Mouse (Mus musculus) kidney, embryonic 16.5 days (tissue): ENCODE results near the gene Sirpa. TPM values are rescaled to one million over a fixed set of nuclear protein-coding genes. Genes with fewer than 3 reads are reported as not detected.

Experiments used
- ATAC-seq: fragments of 200-750 bp; cut with Nextera tagmentation; 2 replicates; pipeline ENCODE4 v1.8.0; 2017; ENCODE audit warnings: moderate TSS enrichment; ENCODE audit not compliant: low FRiP score, low TSS enrichment
- H3K27ac ChIP-seq: fragments of 300-500 bp; sonication (generic); 2 replicates; pipeline ENCODE4 v1.5.1; 2014; ENCODE audit warnings: low read length
- H3K27me3 ChIP-seq: fragments of 300-500 bp; sonication (generic); 2 replicates; pipeline ENCODE4 v1.6.1; 2014; ENCODE audit warnings: low read length, control low read depth, mixed read lengths; ENCODE audit not compliant: insufficient read depth
- H3K36me3 ChIP-seq: fragments of 300-500 bp; sonication (generic); 2 replicates; pipeline ENCODE4 v1.6.1; 2014; ENCODE audit warnings: low read length, control low read depth, mixed read lengths; ENCODE audit not compliant: insufficient read depth
- H3K4me1 ChIP-seq: fragments of 300-500 bp; sonication (generic); 2 replicates; pipeline ENCODE4 v1.6.1; 2014; ENCODE audit warnings: low read length, control low read depth, mixed read lengths; ENCODE audit not compliant: insufficient read depth
- H3K4me2 ChIP-seq: fragments of 300-500 bp; sonication (generic); replicated peaks from 2 replicates; pipeline ENCODE4 v1.6.1; 2014; ENCODE audit warnings: low read depth, low read length
- H3K4me3 ChIP-seq: fragments of 300-500 bp; sonication (generic); 2 replicates; pipeline ENCODE4 v1.5.1; 2014; ENCODE audit warnings: mild to moderate bottlenecking, low read length
- H3K9ac ChIP-seq: fragments of 300-500 bp; sonication (generic); replicated peaks from 2 replicates; pipeline ENCODE4 v1.6.1; 2014; ENCODE audit warnings: low read length
- H3K9me3 ChIP-seq: fragments of 300-500 bp; sonication (generic); 2 replicates; pipeline ENCODE4 v1.6.1; 2016; ENCODE audit warnings: low read length, control low read depth
- WGBS: fragments of 180-500 bp; shearing (Covaris S2); extraction: QIAGEN DNeasy Blood & Tissue Kit; methylation state at CpG from one replicate; pipeline ENCODE4 v1.1.7; 2014; 5-methylcytosine and 5-hydroxymethylcytosine counted together
- polyA plus RNA-seq: library from polyadenylated mRNA; unstranded; fragments of >200 nt; fragmentation: Nextera tagmentation; extraction: Ambion mirVana; gene quantifications from 2 replicates; pipeline ENCODE4 v1.2.1, GENCODE M21; 2015

The Sirpa gene
- polyA plus RNA-seq, 1 experiment from 2014 or later: 29.8 TPM

DNA sequence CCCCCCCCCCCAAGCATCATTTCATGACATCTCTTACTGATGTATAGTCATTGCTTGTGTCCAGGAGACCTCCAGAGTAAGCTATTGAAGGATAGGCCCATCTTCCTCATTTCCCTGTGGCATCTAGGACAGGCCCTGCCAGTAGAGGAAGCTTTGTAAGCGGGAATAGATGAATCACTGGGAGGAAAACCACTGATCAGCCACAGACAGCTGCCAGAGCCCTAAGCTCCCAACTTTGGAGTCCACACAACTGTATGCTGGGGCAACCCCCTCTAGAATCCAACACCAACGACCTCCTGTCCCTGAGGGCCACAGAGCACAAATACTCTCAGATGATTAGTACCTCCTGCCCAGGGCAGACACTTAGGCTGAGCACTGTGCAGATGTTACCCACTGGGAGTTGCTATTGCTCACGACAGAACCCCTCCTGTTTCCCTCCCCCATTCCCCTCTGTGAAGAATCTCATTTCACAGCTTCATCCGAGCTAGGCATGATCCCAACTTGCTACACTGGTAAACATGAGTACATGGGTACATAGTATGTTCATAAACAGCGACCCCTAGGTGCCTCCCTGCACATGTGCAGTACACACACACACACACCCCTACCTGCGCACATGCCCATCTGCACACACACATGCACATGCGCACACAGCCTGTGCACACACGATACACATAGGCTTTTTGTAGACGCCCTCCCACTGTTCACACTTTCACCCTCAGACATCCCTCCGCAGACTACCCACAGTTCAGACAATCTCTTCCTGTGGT is 9.4 kb downstream of the Sirpa start:
- no peak overlapping the region for H3K4me2 ChIP-seq
- H3K4me1 ChIP-seq: peaks cover 9% of the 10 kb centered on the region; the same call in 1 of the 2 replicates
- no peak overlapping the region for H3K27ac ChIP-seq
- H3K36me3 ChIP-seq: no peaks in the 10 kb centered on the region
- no peak overlapping the region for H3K4me3 ChIP-seq
- H3K9ac ChIP-seq: no peak overlapping the region
- no peaks in the 10 kb centered on the region for H3K9me3 ChIP-seq
- ATAC-seq: no peak
- H3K27me3 ChIP-seq: no peaks in the 10 kb centered on the region
- 78% methylated on average over 10 of the region's 10 CpGs for WGBS

- Histone ChIP-seq H3K27me3 (no peaks in the 10 kb centered on the region), H3K36me3 (no peaks in the 10 kb centered on the region), H3K9ac (no peak overlapping the region), H3K4me1 (peaks cover 9% of the 10 kb centered on the region; the same call in 1 of the 2 replicates), H3K27ac (no peak overlapping the region), H3K4me2 (no peak overlapping the region), H3K4me3 (no peak overlapping the region), H3K9me3 (no peaks in the 10 kb centered on the region)
- ATAC-seq: no peak
- 94% methylated on average over 7 of the region's 7 CpGs for WGBS
Measured at GRCm38 (mm10) chr2:129602856-129603255, 10.2 kb downstream of the Sirpa start.

- peak; percentile 90 for ATAC-seq
- Histone ChIP-seq H3K4me2 (no peak overlapping the region), H3K9me3 (no peaks in the 10 kb centered on the region), H3K36me3 (no peaks in the 10 kb centered on the region), H3K27me3 (no peaks in the 10 kb centered on the region), H3K4me1 (peaks cover 9% of the 10 kb centered on the region; the same call in 1 of the 2 replicates), H3K4me3 (no peak overlapping the region), H3K27ac (no peak overlapping the region), H3K9ac (no peak overlapping the region)
- 93% methylated on average over 1 of the region's 1 CpGs for WGBS
Measured at GRCm38 (mm10) chr2:129603536-129603935, 10.9 kb downstream of the Sirpa start.

GRCm38 (mm10) chr2:129604032-129604431 is 11.4 kb downstream of the Sirpa start:
- H3K4me3 ChIP-seq: no peak overlapping the region
- H3K36me3 ChIP-seq: no peaks in the 10 kb centered on the region
- H3K4me1 ChIP-seq: peaks cover 9% of the 10 kb centered on the region; the same call in 1 of the 2 replicates
- no peak overlapping the region for H3K9ac ChIP-seq
- no peak overlapping the region for H3K4me2 ChIP-seq
- 21% methylated on average over 6 of the region's 6 CpGs for WGBS
- no peak for ATAC-seq
- H3K27me3 ChIP-seq: no peaks in the 10 kb centered on the region
- no peak overlapping the region for H3K27ac ChIP-seq
- no peaks in the 10 kb centered on the region for H3K9me3 ChIP-seq

DNA sequence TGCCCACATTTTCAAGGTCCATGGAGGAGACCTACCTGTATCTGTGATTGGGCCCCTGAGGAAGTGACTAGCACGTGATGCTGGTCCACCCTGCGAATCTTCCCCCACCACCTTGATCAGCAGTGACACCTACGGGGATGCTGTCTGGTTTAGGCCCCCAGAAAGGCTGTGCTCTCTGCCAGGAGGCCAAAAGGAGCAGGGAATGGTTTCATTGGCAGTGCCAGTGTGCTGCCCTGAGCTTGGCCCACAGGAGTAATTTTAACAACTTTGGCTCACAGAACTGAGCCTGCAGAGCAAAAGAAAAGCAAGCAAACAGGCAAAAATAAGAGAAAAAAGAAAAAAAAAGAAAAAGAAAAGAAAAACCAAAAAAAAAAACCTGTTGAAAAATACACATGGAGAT is 13.2 kb downstream of the Sirpa start:
- H3K27ac ChIP-seq: no peak overlapping the region
- no peaks in the 10 kb centered on the region for H3K9me3 ChIP-seq
- no peaks in the 10 kb centered on the region for H3K27me3 ChIP-seq
- no peak overlapping the region for H3K9ac ChIP-seq
- no peak for ATAC-seq
- H3K4me3 ChIP-seq: no peak overlapping the region
- H3K36me3 ChIP-seq: peaks cover 9% of the 10 kb centered on the region; the same call in 1 of the 2 replicates
- no peak overlapping the region for H3K4me2 ChIP-seq
- H3K4me1 ChIP-seq: peaks cover 9% of the 10 kb centered on the region; the same call in 1 of the 2 replicates
- WGBS: 72% methylated on average over 3 of the region's 3 CpGs

- ATAC-seq: no peak
- H3K9me3 ChIP-seq: no peaks in the 10 kb centered on the region
Measured at GRCm38 (mm10) chr2:129606269-129606668, 13.6 kb downstream of the Sirpa start.

DNA sequence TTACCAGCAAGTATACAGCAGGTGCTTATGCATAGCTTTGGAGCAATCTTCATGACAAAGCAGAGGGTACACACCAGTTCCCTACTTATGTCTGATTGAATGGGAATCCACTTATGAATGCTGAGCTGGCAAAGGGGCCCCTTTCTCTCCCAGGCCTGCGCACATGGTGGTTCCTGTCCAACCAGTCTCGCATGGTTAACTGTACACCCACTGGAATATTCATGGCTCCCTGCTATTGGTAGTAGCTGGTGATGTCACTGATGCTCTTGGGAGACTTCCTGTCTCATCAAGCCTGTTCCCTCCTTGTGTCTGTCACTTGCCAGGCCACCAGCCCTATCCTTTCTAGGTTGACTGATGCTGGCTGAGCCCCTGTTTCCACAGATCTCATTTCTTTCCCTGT is 14.3 kb downstream of the Sirpa start:
- Histone ChIP-seq H3K9ac (no peak overlapping the region), H3K9me3 (no peaks in the 10 kb centered on the region), H3K27me3 (no peaks in the 10 kb centered on the region), H3K4me1 (peaks cover 9% of the 10 kb centered on the region; the same call in 1 of the 2 replicates), H3K4me2 (no peak overlapping the region), H3K4me3 (no peak overlapping the region), H3K36me3 (peaks cover 11% of the 10 kb centered on the region; the same call in 1 of the 2 replicates), H3K27ac (no peak overlapping the region)
- 69% methylated on average over 2 of the region's 2 CpGs for WGBS
- ATAC-seq: no peak

More at GRCm38 (mm10) chr2:129606269-129606668, 13.6 kb downstream of the Sirpa start:
- Histone ChIP-seq H3K4me2 (no peak overlapping the region), H3K27ac (no peak overlapping the region), H3K36me3 (peaks cover 11% of the 10 kb centered on the region; the same call in 1 of the 2 replicates), H3K4me3 (no peak overlapping the region), H3K4me1 (peaks cover 9% of the 10 kb centered on the region; the same call in 1 of the 2 replicates), H3K9ac (no peak overlapping the region), H3K27me3 (no peaks in the 10 kb centered on the region)
- WGBS: 28% methylated on average over 8 of the region's 8 CpGs

- WGBS: 84% methylated on average over 6 of the region's 6 CpGs
- Histone ChIP-seq H3K4me1 (no peaks in the 10 kb centered on the region), H3K4me2 (no peak overlapping the region), H3K36me3 (peaks cover 28% of the 10 kb centered on the region), H3K9ac (no peak overlapping the region), H3K27ac (no peak overlapping the region), H3K4me3 (no peak overlapping the region), H3K27me3 (no peaks in the 10 kb centered on the region), H3K9me3 (no peaks in the 10 kb centered on the region; the same call in 1 of the 2 replicates)
- ATAC-seq: no peak
Measured at GRCm38 (mm10) chr2:129613971-129614370, 21.3 kb downstream of the Sirpa start.

DNA sequence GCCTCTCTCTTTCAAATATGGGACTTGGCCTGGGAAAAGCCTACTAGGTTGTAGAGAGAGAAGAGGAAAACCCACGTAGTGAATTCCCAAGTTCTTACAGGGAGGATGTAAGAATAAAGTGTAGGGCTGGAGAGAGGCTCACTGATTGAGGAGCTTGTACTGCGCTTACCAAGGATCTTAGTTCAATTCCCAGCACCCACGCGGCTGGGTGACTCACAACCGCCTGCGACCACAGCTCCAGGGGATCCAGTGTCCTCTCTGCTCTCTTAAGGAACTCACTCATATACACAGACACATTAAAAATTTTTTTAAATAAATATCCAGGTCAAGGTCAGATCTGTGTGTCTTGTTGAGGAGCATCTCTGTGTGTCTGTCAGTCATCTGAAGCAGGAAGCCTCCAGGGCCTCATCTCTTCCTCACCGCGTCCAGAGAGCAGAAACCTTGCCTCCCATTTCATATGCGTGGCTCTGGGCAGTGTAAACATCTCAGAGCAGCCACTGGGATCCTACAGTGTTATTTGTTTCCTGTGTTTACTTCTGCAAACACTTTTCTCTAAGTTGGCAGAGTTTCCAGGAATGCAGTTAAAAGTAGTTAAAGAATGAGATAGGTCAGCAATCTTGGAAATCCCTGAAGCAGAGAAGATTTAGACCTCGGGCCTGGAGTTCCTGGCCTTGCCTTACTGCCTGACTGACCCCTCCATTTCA is 22.0 kb downstream of the Sirpa start:
- Histone ChIP-seq H3K4me2 (no peak overlapping the region), H3K4me3 (no peak overlapping the region), H3K9ac (no peak overlapping the region), H3K4me1 (no peaks in the 10 kb centered on the region), H3K27ac (no peak overlapping the region), H3K27me3 (no peaks in the 10 kb centered on the region), H3K9me3 (no peaks in the 10 kb centered on the region; the same call in 1 of the 2 replicates), H3K36me3 (peaks cover 28% of the 10 kb centered on the region)
- 88% methylated on average over 10 of the region's 10 CpGs for WGBS
- ATAC-seq: no peak
